Mouse (Mus musculus): ENCODE measurements around the gene 9530053A07Rik. TPM values are rescaled to one million over a fixed set of nuclear protein-coding genes. Genes with fewer than 3 reads are reported as not detected.
A peak's percentile ranks its signal among the peaks of the same experiment; 100 is the strongest.
"Not testable (repeated sequence)": the region's sequence is repeated elsewhere in the genome, so short reads cannot be mapped to it uniquely, and the experiment has no call there.

The 9530053A07Rik gene
- under 1 TPM in 1 of 2 experiments, not detected in 1; 0.09 TPM for total RNA-seq (2021)

DNA sequence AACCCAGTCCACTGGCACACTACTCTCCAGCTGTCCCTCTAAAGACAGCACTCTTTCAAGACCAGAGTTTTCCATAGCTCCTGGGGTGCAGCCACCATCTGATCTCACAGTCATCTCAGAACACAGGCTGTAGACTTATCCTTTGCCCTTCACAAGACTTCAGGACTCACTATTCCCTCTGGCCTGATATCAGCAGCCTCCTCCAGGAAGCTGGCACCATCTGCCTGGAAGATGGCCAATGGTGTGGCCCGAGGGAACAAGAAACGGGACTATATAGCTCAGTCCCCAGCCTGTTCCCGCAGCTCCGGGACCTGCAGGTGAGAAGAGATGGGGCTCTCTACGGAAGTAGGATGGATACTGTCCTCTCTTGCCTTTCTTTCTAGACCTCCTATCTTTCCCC is at the start of gene 9530053A07Rik:
Gene 9530053A07Rik, plus strand, starts transcription at position 301 of the 400 bp plus-strand sequence.
- no peak for DNase-seq (ENCODE audit: low spot score in 2 of 2)
- intact Hi-C loops (cut with DNase I): no loop called here

DNA sequence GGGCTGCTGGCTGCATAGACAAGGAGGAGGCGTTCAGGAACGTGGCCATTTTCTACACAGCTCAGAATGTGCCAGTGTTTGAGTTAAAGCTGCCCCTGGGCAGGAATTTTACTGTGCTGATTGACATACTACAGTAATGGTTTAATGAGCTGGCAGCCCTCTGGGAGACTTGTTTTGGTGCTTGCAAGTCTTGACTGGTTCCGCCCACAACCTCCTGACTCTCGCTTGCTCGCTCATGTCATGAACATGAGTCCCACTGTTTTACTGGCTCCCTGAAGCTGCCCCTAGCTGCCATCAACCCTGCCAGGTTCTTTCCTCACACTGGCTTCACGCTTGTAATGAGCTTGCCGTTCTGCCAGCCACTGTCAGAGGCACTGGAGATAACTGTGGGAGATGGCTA is 45.1 kb upstream of the 9530053A07Rik start:
- peak; percentile 14 to 70 for DNase-seq (ENCODE audit: low spot score in 2 of 2)
- intact Hi-C loops (cut with DNase I): no loop called here

DNA sequence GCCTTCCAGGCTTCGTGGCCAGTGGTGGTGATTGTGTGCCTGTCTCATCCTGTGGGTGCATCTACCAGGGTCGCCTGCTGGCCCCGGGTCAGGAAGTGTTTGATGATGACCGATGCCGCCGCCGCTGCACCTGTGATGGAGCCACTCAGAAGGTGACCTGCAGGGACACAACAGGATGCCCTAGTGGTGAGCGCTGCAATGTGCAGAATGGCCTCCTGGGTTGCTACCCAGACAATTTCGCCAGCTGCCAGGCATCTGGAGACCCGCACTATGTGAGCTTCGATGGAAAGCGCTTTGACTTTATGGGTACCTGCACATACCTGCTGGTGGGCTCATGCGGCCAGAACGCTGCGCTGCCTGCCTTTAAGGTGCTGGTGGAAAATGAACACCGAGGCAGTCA is 43.0 kb upstream of the 9530053A07Rik start:
- DNase-seq (ENCODE audit: low spot score in 2 of 2): no peak
- intact Hi-C loops (cut with DNase I): no loop called here

DNA sequence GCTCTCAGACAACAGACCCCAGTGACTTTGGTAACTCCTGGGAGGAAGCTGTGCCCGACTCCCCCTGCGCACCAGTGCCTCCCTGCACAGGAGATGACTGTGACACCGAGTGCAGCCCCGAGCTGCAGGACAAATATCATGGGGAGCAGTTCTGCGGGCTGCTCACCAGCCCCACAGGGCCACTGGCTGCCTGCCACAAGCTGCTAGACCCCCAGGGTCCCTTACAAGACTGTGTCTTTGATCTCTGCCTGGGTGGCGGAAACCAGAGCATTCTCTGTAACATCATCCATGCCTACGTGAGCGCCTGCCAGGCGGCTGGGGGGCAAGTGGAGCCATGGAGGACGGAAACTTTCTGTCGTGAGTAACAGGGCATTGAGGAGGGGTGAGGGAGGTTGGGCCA is 35.7 kb upstream of the 9530053A07Rik start:
- no peak for DNase-seq (ENCODE audit: low spot score in 2 of 2)
- intact Hi-C loops (cut with DNase I): no loop called here

DNA sequence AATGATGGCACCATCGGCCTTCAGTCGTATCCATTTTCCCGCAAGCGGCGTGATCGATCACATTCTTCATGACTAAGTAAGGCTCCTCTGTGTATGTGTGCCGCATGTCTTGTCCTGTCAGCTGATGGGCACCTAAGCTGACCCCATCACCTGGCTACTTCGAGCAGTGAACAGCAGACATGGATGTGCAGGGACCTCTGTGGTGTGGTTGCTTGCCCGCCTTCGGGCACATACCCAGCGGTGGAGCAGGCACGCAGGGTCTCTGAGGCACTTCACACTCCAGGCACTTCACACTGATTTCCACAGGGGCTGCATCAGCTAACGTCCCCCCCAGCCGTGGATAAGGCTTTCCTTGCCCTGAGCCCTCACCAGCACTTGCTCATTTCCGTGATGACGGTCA is 30.2 kb upstream of the 9530053A07Rik start:
- intact Hi-C loops (cut with DNase I): no loop called here
- DNase-seq (ENCODE audit: low spot score in 2 of 2): no peak

DNA sequence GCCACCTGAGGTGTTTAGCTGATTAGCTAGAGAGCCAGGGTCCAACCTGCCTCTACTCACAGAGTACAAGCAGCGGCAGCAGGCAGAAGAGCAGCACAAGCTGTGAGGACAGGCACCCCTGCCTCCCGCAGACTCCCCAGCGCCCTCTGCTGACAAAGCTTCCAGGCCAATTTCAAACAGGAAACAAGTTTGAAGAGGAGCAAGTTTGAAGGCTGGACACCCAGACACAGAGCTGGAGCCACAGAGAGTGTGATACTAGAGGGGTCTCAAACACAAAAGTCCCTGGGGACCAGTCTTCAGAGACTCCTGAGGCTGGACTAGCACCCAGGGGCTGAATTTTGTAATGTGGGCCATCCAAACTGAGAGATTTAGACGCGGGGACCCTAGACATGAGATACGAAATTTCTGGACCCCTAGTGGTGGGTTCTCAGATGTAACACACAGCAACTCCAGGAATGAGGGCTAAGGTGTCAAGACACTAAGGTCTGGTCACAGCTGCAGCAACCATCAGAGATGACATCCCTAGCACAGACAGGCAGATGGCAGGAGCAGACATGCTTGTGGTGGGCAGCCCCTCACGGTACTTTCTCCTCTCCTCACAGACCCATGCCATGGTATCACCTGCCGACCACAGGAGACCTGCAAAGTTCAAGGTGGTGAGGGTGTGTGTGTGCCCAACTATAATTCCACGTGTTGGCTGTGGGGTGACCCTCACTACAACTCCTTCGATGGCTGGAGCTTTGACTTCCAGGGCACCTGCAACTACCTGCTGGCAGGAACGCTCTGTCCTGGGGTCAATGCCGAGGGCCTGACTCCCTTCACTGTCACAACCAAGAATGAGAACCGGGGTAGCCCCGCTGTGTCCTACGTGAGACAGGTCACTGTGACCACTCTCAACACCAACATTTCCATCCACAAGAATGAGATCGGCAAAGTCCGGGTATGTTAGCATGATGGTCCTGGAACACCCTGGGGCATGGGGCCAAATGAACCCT is 28.4 kb upstream of the 9530053A07Rik start:
- peak in 1 of 2 experiments; percentile 9 for DNase-seq (ENCODE audit: low spot score in 2 of 2)
- intact Hi-C loops (cut with DNase I): loop anchor here (1.0 kb wide), 1 partner anchor 51 kb away; the partner anchor contains the start of gene Psmc4

DNA sequence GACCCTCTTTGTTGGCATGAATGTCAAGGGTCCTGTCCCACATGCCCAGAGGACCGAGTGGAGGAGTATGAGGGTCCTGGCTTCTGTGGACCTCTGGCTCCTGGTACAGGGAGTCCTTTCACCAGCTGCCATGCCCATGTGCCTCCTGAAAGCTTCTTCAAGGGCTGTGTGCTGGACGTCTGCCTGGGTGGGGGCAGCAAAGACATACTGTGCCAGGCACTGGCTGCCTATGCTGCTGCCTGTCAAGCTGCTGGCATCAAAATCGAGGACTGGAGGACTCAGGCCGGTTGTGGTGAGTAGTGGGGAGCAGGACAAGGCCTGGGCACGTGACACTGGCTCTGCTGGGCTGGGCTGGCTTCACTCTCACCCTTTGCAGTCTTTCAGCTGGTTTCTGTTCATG is 26.3 kb upstream of the 9530053A07Rik start:
- DNase-seq (ENCODE audit: low spot score in 2 of 2); intact Hi-C loops (cut with DNase I): not testable (repeated sequence)

DNA sequence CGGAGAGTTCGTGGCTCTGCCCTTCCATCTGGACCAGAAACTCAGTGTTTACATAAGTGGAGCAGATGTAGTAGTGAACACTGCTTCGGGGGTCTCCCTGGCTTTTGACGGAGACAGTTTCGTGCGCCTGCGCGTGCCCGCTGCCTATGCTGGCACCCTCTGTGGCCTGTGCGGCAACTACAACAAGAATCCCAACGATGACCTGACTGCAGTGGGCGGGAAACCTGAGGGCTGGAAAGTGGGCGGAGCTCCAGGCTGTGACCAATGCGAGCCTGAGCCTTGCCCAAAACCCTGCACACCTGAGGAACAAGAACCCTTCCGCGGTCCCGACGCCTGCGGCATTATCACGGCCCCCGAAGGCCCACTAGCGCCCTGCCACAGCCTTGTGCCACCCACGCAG is 24.6 kb upstream of the 9530053A07Rik start:
- DNase-seq (ENCODE audit: low spot score in 2 of 2): no peak
- intact Hi-C loops (cut with DNase I): no loop called here

DNA sequence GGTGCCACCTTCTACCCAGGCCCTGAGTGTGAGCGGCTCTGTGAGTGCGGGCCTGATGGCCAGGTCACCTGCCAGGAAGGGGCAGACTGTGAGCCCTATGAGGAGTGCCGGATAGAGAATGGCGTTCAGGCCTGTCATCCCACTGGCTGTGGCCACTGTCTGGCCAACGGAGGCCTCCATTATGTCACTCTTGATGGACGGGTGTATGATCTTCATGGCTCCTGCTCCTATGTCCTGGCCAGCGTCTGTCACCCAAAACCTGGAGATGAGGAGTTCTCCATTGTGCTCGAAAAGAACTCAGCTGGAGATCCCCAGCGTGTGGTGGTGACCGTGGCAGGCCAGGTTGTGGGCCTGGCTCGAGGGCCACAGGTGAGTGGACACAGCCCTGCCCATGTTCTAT is 23.0 kb upstream of the 9530053A07Rik start:
- no peak for DNase-seq (ENCODE audit: low spot score in 2 of 2)
- intact Hi-C loops (cut with DNase I): no loop called here

DNA sequence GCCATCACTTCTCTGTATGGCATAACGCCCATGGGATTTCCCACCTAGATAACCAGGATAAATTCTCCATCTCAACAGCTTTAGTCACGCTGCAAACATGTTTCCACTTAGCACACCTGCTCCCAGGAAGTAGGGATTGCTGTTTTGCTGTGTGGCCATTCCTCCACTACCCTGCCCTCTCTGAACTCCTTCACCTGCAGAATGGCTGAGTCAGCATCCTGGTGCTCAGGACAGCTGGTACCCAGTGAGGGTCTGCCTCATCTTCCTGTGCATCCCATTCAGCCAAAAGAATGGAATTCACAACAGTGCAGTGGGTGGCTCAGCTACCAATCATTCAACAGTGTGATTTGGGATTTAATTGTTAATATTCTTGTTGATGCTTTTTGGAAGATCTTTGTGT is 14.6 kb upstream of the 9530053A07Rik start:
- intact Hi-C loops (cut with DNase I): loop anchor here (5.0 kb wide), 1 partner anchor 42 kb away; the partner anchor contains the start of gene Fcgbp
- DNase-seq (ENCODE audit: low spot score in 2 of 2): no peak

DNA sequence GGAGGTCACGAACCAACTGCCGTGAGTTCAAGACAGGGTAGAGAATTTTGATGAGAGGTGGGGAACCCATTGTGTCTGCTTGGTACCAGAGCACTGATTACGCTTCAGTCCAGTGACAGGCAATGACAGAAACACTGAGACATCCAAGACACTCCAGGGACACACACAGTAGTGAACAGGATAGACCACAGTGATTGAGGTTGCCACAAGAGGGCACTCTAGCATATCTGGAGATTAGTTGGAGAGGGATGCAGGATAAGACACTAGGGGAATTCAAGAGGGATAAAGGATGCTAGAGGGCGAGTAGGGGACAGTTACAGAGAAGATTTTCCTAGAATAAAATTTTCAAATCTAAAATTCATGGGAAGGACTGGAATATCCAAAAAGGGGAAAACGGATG is 8.3 kb downstream of the 9530053A07Rik start:
- intact Hi-C loops (cut with DNase I): loop anchor here (5.0 kb wide), 1 partner anchor 85 kb away; the partner anchor contains the start of gene Psmc4
- peak; percentile 19 to 55 for DNase-seq (ENCODE audit: low spot score in 2 of 2)

DNA sequence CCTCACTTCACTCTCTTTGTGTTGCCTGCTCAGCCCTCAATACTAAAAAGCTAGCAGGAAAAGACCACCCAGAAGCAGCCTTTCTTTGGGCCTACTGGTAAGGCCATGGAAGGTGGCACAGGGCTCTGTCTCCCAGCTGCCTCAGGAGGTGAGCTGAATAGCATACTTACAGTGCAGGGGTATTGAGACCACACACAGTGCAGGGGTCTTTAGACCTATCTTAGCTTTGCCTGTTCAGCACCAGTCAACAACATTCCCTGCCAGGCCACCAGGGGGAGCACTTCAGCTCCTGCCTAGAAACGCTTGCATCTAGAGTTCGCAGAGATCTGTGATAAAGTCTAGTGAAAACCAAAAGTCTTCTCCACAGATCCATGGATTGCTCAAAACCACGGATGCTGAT is 19.0 kb downstream of the 9530053A07Rik start:
- DNase-seq (ENCODE audit: low spot score in 2 of 2): peak; percentile 43 to 51
- intact Hi-C loops (cut with DNase I): loop anchor here (2.0 to 5.0 kb wide), 2 partner anchors 64 to 151 kb away; no protein-coding TSS in a partner anchor

DNA sequence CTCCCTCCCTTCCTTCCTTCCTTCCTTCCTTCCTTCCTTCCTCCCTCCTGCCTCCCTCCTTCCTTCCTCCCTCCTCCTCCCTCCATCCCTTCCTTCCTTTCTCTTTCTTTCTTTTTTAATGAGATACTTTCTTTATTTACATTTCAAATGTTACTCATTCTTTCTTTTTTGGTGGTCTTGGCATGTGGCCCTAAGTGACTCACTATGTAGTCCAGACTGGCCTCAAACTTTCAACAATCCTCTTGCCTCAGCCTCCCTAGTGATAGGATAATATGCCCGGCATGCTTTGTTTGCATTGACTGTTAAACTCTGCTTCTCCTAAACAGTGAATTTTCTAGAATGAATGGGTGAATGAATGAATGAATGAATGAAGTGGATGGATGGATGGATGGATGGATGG is 20.6 kb downstream of the 9530053A07Rik start:
- no peak for DNase-seq (ENCODE audit: low spot score in 2 of 2)
- intact Hi-C loops (cut with DNase I): loop anchor here (2.0 to 5.0 kb wide), 2 partner anchors 62 to 149 kb away; no protein-coding TSS in a partner anchor

DNA sequence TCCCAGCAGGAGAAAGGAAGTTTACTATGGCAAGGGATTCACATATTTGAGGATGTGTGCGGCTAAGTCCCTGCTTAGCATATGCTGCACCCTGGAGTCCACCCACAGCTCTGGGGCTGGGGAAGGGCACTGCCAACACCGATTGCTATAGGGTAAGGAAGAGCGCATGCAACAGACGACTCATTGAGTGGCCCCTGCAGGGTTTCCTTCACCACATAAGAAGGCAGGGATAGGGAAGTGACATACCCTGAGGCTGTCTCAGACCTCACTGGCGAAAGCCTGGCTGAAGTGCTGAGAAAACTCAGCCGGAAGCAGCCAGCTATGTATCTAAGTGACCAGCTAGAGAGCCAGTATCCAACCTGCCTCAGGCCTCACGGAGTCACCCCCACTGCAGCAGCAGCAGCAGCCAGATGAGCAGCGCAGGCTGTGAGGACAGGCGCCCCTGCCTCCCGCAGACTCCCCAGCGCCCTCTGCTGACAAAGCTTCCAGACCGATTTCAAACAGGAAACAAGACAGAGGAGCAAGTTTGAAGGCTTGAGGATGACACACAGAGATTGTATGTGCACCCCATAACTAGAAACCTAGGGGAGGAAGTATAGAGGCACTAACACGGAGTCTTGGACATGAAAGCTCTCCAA is 22.4 kb downstream of the 9530053A07Rik start:
- intact Hi-C loops (cut with DNase I): loop anchor here (1.0 kb wide), 1 partner anchor 101 kb away; the partner anchor contains the start of gene Psmc4
- DNase-seq (ENCODE audit: low spot score in 2 of 2): peak; percentile 15 to 52

DNA sequence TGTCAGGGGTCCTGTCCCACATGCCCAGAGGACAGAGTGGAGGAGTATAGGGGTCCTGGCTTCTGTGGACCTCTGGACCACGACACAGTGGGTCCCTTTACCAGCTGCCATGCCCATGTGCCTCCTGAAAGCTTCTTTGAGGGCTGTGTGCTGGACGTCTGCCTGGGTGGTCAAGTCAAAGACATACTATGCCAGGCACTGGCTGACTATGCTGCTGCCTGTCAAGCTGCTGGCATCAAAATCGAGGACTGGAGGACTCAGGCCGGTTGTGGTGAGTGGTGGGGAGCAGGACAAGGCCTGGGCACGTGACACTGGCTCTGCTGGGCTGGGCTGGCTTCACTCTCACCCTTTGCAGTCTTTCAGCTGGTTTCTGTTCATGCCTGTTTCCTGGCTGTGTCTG is 24.3 kb downstream of the 9530053A07Rik start:
- intact Hi-C loops (cut with DNase I); DNase-seq (ENCODE audit: low spot score in 2 of 2): not testable (repeated sequence)

DNA sequence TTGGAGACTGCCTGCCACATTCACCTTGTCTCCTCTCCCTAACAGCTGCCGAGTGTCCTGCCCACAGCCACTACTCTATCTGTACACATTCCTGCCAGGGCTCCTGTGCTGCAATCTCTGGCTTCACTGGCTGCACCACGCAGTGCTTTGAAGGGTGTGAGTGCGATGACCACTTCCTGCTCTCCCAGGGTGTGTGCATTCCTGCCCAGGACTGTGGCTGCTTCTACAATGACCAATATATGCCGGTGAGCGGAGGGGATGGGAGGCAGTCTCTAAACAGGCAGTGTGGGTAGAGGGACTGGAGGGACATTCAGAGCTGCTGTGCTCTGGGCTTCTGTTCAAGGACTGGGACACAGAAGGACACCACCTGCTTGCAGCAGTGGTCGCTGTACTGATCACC is 30.0 kb downstream of the 9530053A07Rik start:
- no peak for DNase-seq (ENCODE audit: low spot score in 2 of 2)
- intact Hi-C loops (cut with DNase I): no loop called here

DNA sequence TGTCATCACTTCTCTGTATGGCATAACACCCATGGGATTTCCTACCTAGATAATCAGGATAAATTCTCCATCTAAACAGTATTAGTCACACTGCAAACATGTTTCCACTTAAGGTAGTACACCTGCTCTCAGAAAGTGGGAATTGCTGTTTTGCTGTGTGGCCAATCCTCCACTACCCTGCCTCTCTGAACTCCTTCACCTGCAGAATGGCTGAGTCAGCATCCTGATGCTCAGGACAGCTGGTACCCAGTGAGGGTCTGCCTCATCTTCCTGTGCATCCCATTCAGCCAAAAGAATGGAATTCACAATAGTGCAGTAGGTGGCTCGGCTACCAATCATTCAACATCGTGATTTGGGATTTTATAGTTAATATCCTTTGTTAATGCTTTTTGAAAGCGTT is 30.6 kb downstream of the 9530053A07Rik start:
- intact Hi-C loops (cut with DNase I): no loop called here
- DNase-seq (ENCODE audit: low spot score in 2 of 2): no peak

DNA sequence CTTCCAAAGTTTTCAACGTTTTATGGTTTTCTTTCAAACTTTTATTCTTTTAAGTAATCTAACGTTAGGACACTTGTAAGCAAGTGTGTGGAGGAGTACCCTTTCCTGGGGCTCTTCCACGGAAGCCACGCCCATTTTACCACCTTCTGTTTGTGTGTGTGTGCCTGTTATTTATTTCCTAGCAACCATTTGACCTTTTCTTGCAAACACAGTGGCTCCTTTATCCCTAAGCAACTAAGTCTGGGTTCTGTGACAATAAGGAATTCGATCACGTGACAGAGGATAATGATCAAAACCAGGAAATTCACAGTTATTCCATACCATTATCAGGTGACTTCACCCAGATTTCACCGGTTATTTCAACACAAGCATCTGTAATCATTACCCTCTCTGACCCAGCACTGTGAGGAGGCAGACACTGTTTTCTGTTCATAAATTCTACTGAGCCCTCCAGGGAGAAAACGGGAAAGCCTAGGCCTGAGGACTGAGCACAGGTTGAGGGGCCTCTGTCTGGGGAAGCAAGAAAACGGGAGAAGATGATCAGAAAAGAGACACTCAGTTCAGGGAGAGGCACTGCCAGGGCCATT is 32.0 kb downstream of the 9530053A07Rik start:
- intact Hi-C loops (cut with DNase I): no loop called here
- no peak for DNase-seq (ENCODE audit: low spot score in 2 of 2)

DNA sequence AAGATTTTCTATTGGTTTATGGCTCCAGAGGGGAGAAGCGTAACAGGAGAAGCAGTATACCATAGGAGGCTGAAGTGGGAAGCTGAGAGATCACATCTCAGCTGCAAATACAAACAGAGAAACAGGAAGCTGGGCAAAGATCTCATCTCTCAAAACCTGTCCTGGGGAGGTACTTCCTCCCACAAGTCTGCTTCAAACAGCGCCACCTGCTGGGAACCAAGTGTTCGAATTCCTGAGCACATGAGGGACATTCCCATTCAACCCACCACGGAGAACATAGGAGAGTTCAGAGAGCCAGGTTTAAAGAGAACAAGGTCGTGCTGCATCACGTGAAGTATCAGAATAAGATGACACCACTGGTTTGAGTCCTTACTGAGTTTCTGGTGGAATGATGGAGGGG is 36.1 kb downstream of the 9530053A07Rik start:
- intact Hi-C loops (cut with DNase I): no loop called here
- no peak for DNase-seq (ENCODE audit: low spot score in 2 of 2)
